Mouse (Mus musculus): ENCODE measurements at regions not wholly inside any gene's neighbourhood (a gene's known extent, or its start where the extent isn't known, plus 50 kb on each side); places are given as distances from the start of the nearest gene placed in this dataset.

DNA sequence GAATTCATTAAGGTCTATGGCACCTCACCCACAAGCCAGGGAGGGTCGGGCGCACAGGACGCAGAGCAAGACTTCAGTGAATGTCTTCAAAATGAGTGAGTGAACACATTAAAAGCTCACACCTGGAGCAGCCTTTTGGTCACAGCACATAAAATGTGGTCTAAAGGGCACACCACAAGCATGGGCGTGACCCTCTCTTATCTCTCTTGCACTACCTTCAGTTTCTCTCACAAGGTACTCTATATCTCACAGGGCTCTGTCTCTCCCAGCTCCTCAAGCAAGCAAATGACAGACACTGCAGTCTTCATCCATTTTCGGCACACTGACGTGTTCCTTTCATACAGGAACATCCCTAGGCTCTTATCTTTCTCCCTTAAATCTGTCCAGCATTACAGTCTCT lies 444.0 kb downstream of the Slc16a7 start:
- DNase-seq (ENCODE audit: low spot score in 2 of 2): no peak
- no peak overlapping the region for H3K4me3 ChIP-seq

DNA sequence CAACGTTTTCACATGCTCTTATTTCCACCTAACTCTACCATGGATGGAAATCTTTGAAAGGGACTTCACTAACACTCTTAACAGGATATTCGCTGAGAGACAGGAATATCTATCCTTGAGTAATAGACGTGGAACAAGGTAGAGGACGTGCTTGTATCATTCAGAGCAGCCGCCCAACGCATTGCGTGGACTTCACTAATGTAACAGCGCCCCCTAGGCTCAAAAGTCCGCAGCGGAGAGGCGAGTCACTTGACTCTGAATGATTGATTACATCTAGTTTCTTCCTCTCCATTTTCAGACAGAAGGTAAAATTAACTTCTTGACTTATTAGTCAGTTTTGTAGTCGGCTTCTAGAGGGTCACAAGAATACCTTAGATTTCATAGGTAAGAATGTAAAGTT lies 447.1 kb downstream of the Slc16a7 start:
- Histone ChIP-seq H3K27ac (no peak overlapping the region), H3K4me3 (no peak overlapping the region)
- TF ChIP-seq CTCF (conservative IDR thresholded peaks at IDR 0.05): peak; percentile 45
- DNase-seq (ENCODE audit: low spot score in 2 of 2): no peak

More for the DNA sequence above, 444.0 kb downstream of the Slc16a7 start:
- no peak overlapping the region for H3K27ac ChIP-seq
- TF ChIP-seq CTCF (conservative IDR thresholded peaks at IDR 0.05): no peak

- no peak for DNase-seq (ENCODE audit: low spot score in 2 of 2)
- H3K27ac ChIP-seq: no peak overlapping the region
- TF ChIP-seq CTCF (conservative IDR thresholded peaks at IDR 0.05): no peak
- H3K4me3 ChIP-seq: no peak overlapping the region
Measured at GRCm38 (mm10) chr10:124927218-124927617, 462.0 kb downstream of the Slc16a7 start.

- peak in 1 of 2 experiments; percentile 14 for DNase-seq (ENCODE audit: low spot score in 2 of 2)
- Histone ChIP-seq H3K27ac (no peak overlapping the region), H3K4me3 (0 out of 2 replicates have a peak overlapping the region, but pooled peaks have one; percentile 5)
- no peak for TF ChIP-seq CTCF (conservative IDR thresholded peaks at IDR 0.05)
Measured at GRCm38 (mm10) chr10:124900044-124900443, 489.2 kb downstream of the Slc16a7 start.

DNA sequence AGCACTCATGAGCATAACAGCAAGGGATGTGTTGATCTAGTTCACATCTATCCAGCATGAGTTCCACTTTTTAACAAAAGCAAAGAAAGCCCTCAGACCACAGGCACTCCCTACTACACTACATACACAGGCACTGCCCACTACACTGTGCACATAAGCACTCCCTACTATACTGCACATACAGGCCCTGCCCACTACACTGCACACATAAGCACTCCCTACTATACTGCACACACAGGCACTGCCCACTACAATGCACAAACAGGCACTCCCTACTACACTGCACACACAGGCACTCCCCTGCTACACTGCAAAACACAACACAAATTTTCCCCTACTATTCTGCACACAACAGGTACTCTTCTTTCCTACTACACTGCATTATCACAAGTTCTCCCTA lies 510.7 kb downstream of the Slc16a7 start:
- TF ChIP-seq CTCF (conservative IDR thresholded peaks at IDR 0.05): no peak

GRCm38 (mm10) chr10:124877706-124878105 lies 511.6 kb downstream of the Slc16a7 start:
- Histone ChIP-seq H3K4me3 (no peak overlapping the region), H3K27ac (no peak overlapping the region)
- DNase-seq (ENCODE audit: low spot score in 2 of 2): no peak
- TF ChIP-seq CTCF (conservative IDR thresholded peaks at IDR 0.05): no peak

More for the DNA sequence above, 510.7 kb downstream of the Slc16a7 start:
- Histone ChIP-seq H3K27ac (no peak overlapping the region), H3K4me3 (no peak overlapping the region)
- no peak for DNase-seq (ENCODE audit: low spot score in 2 of 2)

DNA sequence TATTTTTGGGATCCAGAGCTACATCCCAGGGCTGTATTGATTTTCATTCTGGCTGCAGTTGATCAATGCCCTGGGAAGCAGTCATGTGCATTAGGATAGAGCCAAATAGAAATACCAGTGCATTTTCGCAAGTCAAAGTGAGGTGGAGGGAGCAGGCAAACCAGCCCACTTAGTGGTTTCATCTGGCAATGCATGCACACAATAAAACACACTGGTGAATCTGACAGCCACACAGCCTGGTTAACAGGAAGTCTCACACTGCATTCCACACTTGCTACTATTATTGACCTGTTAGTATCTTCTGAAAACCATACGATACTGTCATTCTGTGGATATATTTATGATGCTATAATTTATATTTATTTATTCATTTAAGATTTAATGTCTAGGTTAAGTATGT lies 517.1 kb downstream of the Slc16a7 start:
- no peak overlapping the region for H3K4me3 ChIP-seq
- no peak for DNase-seq (ENCODE audit: low spot score in 2 of 2)
- TF ChIP-seq CTCF (conservative IDR thresholded peaks at IDR 0.05): no peak
- H3K27ac ChIP-seq: no peak overlapping the region

- TF ChIP-seq CTCF (conservative IDR thresholded peaks at IDR 0.05): no peak
- no peak for DNase-seq (ENCODE audit: low spot score in 2 of 2)
- H3K4me3 ChIP-seq: no peak overlapping the region
- no peak overlapping the region for H3K27ac ChIP-seq
Measured at GRCm38 (mm10) chr10:124842546-124843113, 546.6 kb downstream of the Slc16a7 start.

DNA sequence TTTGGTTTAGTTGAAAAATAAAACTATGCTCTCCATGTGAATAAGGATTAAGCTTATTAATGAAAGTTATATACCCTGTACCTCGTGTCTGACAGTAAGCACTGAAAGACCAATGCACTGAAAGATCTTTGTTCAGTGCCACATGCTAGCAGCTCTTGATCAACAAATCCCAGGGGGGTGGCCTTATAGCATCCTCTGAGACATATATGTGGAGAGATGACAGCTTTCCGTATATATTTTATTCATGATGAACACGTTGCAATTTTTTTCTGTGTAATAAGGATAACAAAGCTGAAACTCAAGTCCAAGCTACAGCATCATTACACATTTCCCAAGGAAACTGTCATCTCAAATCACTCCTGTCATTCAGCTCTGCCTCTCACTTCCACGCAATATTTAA lies 555.3 kb downstream of the Slc16a7 start:
- no peak for DNase-seq (ENCODE audit: low spot score in 2 of 2)
- Histone ChIP-seq H3K4me3 (no peak overlapping the region), H3K27ac (no peak overlapping the region)
- no peak for TF ChIP-seq CTCF (conservative IDR thresholded peaks at IDR 0.05)

- DNase-seq (ENCODE audit: low spot score in 2 of 2): no peak
- Histone ChIP-seq H3K27ac (no peak overlapping the region), H3K4me3 (no peak overlapping the region)
- TF ChIP-seq CTCF (conservative IDR thresholded peaks at IDR 0.05): no peak
Measured at GRCm38 (mm10) chr10:124803997-124804614, 585.2 kb downstream of the Slc16a7 start.

All from layer of hippocampus, adult 2 months (tissue).